17 mouse cellular contexts compared by ENCODE assay signal in genomic region chr10:86010636-86011035, GRCm38 (mm10). TPM values are rescaled to one million over a fixed set of nuclear protein-coding genes. Genes with fewer than 3 reads are reported as not detected.
DNase-seq lines count a peak whose midpoint lies in the region; ATAC-seq lines count a peak whose summit lies in the region.
"Had no signal": no experiment of that assay in that cellular context is flagged by ENCODE, and none has a peak within 500 bp of the region (broad histone marks: within the 10 kb centered on the region; RNA-seq: fewer than 3 reads in every experiment).

No protein-coding gene starts in this region.

- ATAC-seq in hematopoietic stem cell, adult 5-6 weeks (replicated peaks in 1 of 2; ENCODE audit: insufficient read depth in 1 of 2, low FRiP score in 2 of 2, low TSS enrichment in 1 of 2, low read depth in 1 of 2, poor library complexity in 2 of 2, severe bottlenecking in 2 of 2) = peak; percentile 38 to 68; a peak in 3 of 4 replicates
- ATAC-seq: activated CD4-positive, CD25-positive, alpha-beta regulatory T cell, adult 4 months; forebrain, postnatal 0 days; midbrain, embryonic 16.5 days had no signal

- intact Hi-C loops in left cerebral cortex, postnatal 25 days (cut with DNase I) = no loop called here

- peak; percentile 21 for DNase-seq in 3T3-L1 (ENCODE audit: low read depth, low spot score)
- DNase-seq in MN1 (ENCODE audit: low spot score) = peak; percentile 37
- peak; percentile 13 for DNase-seq in adrenal gland, postnatal 25 days
- no peak for DNase-seq in cerebellum, adult 8-10 months
- no peak for DNase-seq in right cerebral cortex, postnatal 4 days
- no peak for DNase-seq in left cerebral cortex, postnatal 25 days (ENCODE audit: low spot score in 2 of 2)
- DNase-seq: cerebellum, adult 11 months; cerebellum, postnatal 36 days; forebrain, postnatal 0 days; heart, postnatal 14 days; right cerebral cortex, postnatal 14 days; thymus, adult 2 months had no signal

RNA-seq across cellular contexts. Expression of gene Bpifc, which starts 1.1 kb away (rescaled TPM):
- 1.4 and 2.2 TPM in 2 replicates for total RNA-seq in adrenal gland, postnatal 25 days (2021)
- 1.6 and 2.6 TPM in 2 replicates for total RNA-seq in hematopoietic stem cell, adult 5-6 weeks (2017)
- total RNA-seq in left cerebral cortex, postnatal 25 days (2021) = not detected
- total RNA-seq: gastrocnemius, postnatal 4 days; heart, postnatal 14 days; layer of hippocampus, postnatal 14 days had no signal

RNA-seq across cellular contexts. Expression of gene Fbxo7, which starts 11.1 kb away (rescaled TPM):
- total RNA-seq in adrenal gland, postnatal 25 days (2021) = 25.2 and 32.5 TPM in 2 replicates
- 24.6 and 27.3 TPM in 2 replicates for total RNA-seq in hematopoietic stem cell, adult 5-6 weeks (2017)
- 10 to 100 TPM; 22.6 to 32.0 TPM for total RNA-seq in left cerebral cortex, postnatal 25 days (2021)

RNA-seq across cellular contexts. Expression of gene Rtcb, which starts 53.0 kb away (rescaled TPM):
- 106 and 127 TPM in 2 replicates for total RNA-seq in adrenal gland, postnatal 25 days (2021)
- 210 and 223 TPM in 2 replicates for total RNA-seq in hematopoietic stem cell, adult 5-6 weeks (2017)
- 100 to 1,000 TPM; 101 to 102 TPM for total RNA-seq in left cerebral cortex, postnatal 25 days (2021)

Comparison
In these comparisons a context has a peak if more than half of its experiments do, and no peak if none do; other contexts are left out.
1. DNase-seq: peak in 3T3-L1 (single experiment), MN1 (single experiment) and adrenal gland, postnatal 25 days (single experiment); none in cerebellum, adult 8-10 months (single experiment), right cerebral cortex, postnatal 4 days (single experiment) and left cerebral cortex, postnatal 25 days (0 of 2).